Comparison of ENCODE assay signal across 21 mouse cellular contexts in genomic region chr16:4905591-4905990, GRCm38 (mm10). TPM values are rescaled to one million over a fixed set of nuclear protein-coding genes. Genes with fewer than 3 reads are reported as not detected.
A peak's percentile ranks its signal among the peaks of the same experiment; 100 is the strongest.
DNase-seq lines count a peak whose midpoint lies in the region; ATAC-seq and TF ChIP-seq lines count a peak whose summit lies in the region.
"Had no signal": no experiment of that assay in that cellular context is flagged by ENCODE, and none has a peak within 500 bp of the region (broad histone marks: within the 10 kb centered on the region; RNA-seq: fewer than 3 reads in every experiment).

No protein-coding gene starts in this region.

- H3K4me3 ChIP-seq in gastrocnemius, adult 2 months, result no peak overlapping the region
- H3K4me3 ChIP-seq in lung, embryonic 15.5 days, result no peak overlapping the region
- no peak overlapping the region for H3K4me3 ChIP-seq in embryonic facial prominence, embryonic 10.5 days
- no peak overlapping the region for H3K4me3 ChIP-seq in embryonic facial prominence, embryonic 12.5 days
- H3K4me3 ChIP-seq: forebrain, embryonic 15.5 days; hindbrain, embryonic 12.5 days had no signal

- H3K4me2 ChIP-seq in lung, embryonic 15.5 days, result no peak overlapping the region
- H3K4me2 ChIP-seq in embryonic facial prominence, embryonic 12.5 days (replicated peaks), result no peak overlapping the region
- H3K4me2 ChIP-seq: forebrain, embryonic 15.5 days; hindbrain, embryonic 12.5 days had no signal

- intact Hi-C loops in gastrocnemius, adult 2 months (cut with DNase I), result no loop called here

- H3K27me3 ChIP-seq in lung, embryonic 15.5 days, result no peaks in the 10 kb centered on the region
- H3K27me3 ChIP-seq in embryonic facial prominence, embryonic 10.5 days (replicated peaks; ENCODE audit: low read depth, poor library complexity, severe bottlenecking), result no peaks in the 10 kb centered on the region
- no peaks in the 10 kb centered on the region for H3K27me3 ChIP-seq in embryonic facial prominence, embryonic 12.5 days
- H3K27me3 ChIP-seq: CH12.LX; forebrain, embryonic 15.5 days; hindbrain, embryonic 12.5 days; Patski had no signal

- WGBS in lung, embryonic 15.5 days, result 43% methylated on average over 1 of the region's 1 CpGs
- 35% methylated on average over 1 of the region's 1 CpGs for WGBS in embryonic facial prominence, embryonic 10.5 days
- WGBS in embryonic facial prominence, embryonic 12.5 days, result 16% methylated on average over 1 of the region's 1 CpGs

- ATAC-seq in lung, embryonic 15.5 days (ENCODE audit: borderline replicate concordance, extremely low read depth, low FRiP score, low TSS enrichment), result no peak
- no peak for ATAC-seq in embryonic facial prominence, embryonic 12.5 days (ENCODE audit: insufficient number of reproducible peaks, insufficient read depth, low FRiP score, low TSS enrichment)
- ATAC-seq: activated CD4-positive, CD25-positive, alpha-beta regulatory T cell, adult 4 months; forebrain, embryonic 15.5 days; hindbrain, embryonic 16.5 days; inflammation-experienced regulatory T-cells, adult 6 months; Patski had no signal

- peak overlapping the region; percentile 81 for H3K27ac ChIP-seq in gastrocnemius, adult 2 months
- H3K27ac ChIP-seq in lung, embryonic 15.5 days, result peak overlapping the region; percentile 72
- H3K27ac ChIP-seq in embryonic facial prominence, embryonic 10.5 days (replicated peaks), result no peak overlapping the region
- 0 out of 2 replicates have a peak overlapping the region, but pooled peaks have one; percentile 60 for H3K27ac ChIP-seq in embryonic facial prominence, embryonic 12.5 days
- H3K27ac ChIP-seq: forebrain, embryonic 15.5 days; hindbrain, embryonic 12.5 days had no signal

- no peak overlapping the region for H3K9ac ChIP-seq in lung, embryonic 15.5 days
- H3K9ac ChIP-seq in embryonic facial prominence, embryonic 12.5 days, result no peak overlapping the region
- H3K9ac ChIP-seq: forebrain, embryonic 15.5 days; hindbrain, embryonic 12.5 days had no signal

- peaks cover 16% of the 10 kb centered on the region for H3K36me3 ChIP-seq in lung, embryonic 15.5 days
- peaks cover 24% of the 10 kb centered on the region for H3K36me3 ChIP-seq in embryonic facial prominence, embryonic 10.5 days (replicated peaks)
- peaks cover 17% of the 10 kb centered on the region for H3K36me3 ChIP-seq in embryonic facial prominence, embryonic 12.5 days

- H3K4me1 ChIP-seq in lung, embryonic 15.5 days, result peaks cover 34% of the 10 kb centered on the region; the same call in 1 of the 2 replicates
- H3K4me1 ChIP-seq in embryonic facial prominence, embryonic 10.5 days, result peaks cover 22% of the 10 kb centered on the region
- H3K4me1 ChIP-seq in embryonic facial prominence, embryonic 12.5 days, result peaks cover 14% of the 10 kb centered on the region

- DNase-seq in gastrocnemius, adult 2 months, result peak; percentile 38
- no peak for DNase-seq in gastrocnemius, postnatal 25 days
- DNase-seq in lung, postnatal 4 days, result no peak
- peak; percentile 46 for DNase-seq in embryonic facial prominence, embryonic 10.5 days (ENCODE audit: low spot score)
- no peak for DNase-seq in yolk sac, embryonic 10.5 days (ENCODE audit: low spot score)
- DNase-seq: adrenal gland, postnatal 14 days; cerebellum, adult 18-20 months; cerebellum, adult 9-11 months; cerebellum, postnatal 36 days; gastrocnemius, postnatal 14 days; heart, postnatal 10 days; heart, postnatal 4 days had no signal

- no peak for TF ChIP-seq CTCF in gastrocnemius, adult 2 months (IDR thresholded peaks at IDR 0.05)

- no peaks in the 10 kb centered on the region for H3K9me3 ChIP-seq in lung, embryonic 15.5 days
- no peaks in the 10 kb centered on the region for H3K9me3 ChIP-seq in embryonic facial prominence, embryonic 10.5 days
- no peaks in the 10 kb centered on the region for H3K9me3 ChIP-seq in embryonic facial prominence, embryonic 12.5 days
- H3K9me3 ChIP-seq: forebrain, embryonic 15.5 days; hindbrain, embryonic 12.5 days had no signal

RNA-seq across cellular contexts. Expression of gene Mgrn1, which starts 19.5 kb away (rescaled TPM):
- 10 to 100 TPM; 53.5 to 66.1 TPM for total RNA-seq in gastrocnemius, adult 2 months (2021)
- 10 to 100 TPM; 51.5 to 55.2 TPM for total RNA-seq in gastrocnemius, postnatal 25 days (2021)
- 88.1 and 93.0 TPM in 2 replicates for polyA plus RNA-seq in lung, embryonic 15.5 days (2015; fragmentation: Nextera tagmentation; extraction: Ambion mirVana)
- 64.9 and 72.0 TPM in 2 replicates for polyA plus RNA-seq in embryonic facial prominence, embryonic 10.5 days (2016; fragmentation: Nextera tagmentation; extraction: Ambion mirVana)
- 91.9 and 93.4 TPM in 2 replicates for polyA plus RNA-seq in embryonic facial prominence, embryonic 12.5 days (2016; fragmentation: Nextera tagmentation; extraction: Ambion mirVana)

RNA-seq across cellular contexts. Expression of gene Ubald1, which starts 25.5 kb away (rescaled TPM):
- 10 to 100 TPM; 30.3 to 44.8 TPM for total RNA-seq in gastrocnemius, adult 2 months (2021)
- total RNA-seq in gastrocnemius, postnatal 25 days (2021), result 10 to 100 TPM; 26.1 to 27.0 TPM
- polyA plus RNA-seq in lung, embryonic 15.5 days (2015; fragmentation: Nextera tagmentation; extraction: Ambion mirVana), result 35.7 TPM in 2 replicates
- 44.0 and 46.2 TPM in 2 replicates for polyA plus RNA-seq in embryonic facial prominence, embryonic 10.5 days (2016; fragmentation: Nextera tagmentation; extraction: Ambion mirVana)
- polyA plus RNA-seq in embryonic facial prominence, embryonic 12.5 days (2016; fragmentation: Nextera tagmentation; extraction: Ambion mirVana), result 31.2 and 32.7 TPM in 2 replicates

RNA-seq across cellular contexts. Expression of gene Nudt16l1, which starts 33.0 kb away (rescaled TPM):
- total RNA-seq in gastrocnemius, adult 2 months (2021), result 10 to 100 TPM; 10.5 to 13.7 TPM
- total RNA-seq in gastrocnemius, postnatal 25 days (2021), result 10 to 100 TPM; 11.2 to 18.2 TPM
- polyA plus RNA-seq in lung, embryonic 15.5 days (2015; fragmentation: Nextera tagmentation; extraction: Ambion mirVana), result 150 and 167 TPM in 2 replicates
- 139 and 151 TPM in 2 replicates for polyA plus RNA-seq in embryonic facial prominence, embryonic 10.5 days (2016; fragmentation: Nextera tagmentation; extraction: Ambion mirVana)
- polyA plus RNA-seq in embryonic facial prominence, embryonic 12.5 days (2016; fragmentation: Nextera tagmentation; extraction: Ambion mirVana), result 171 and 177 TPM in 2 replicates

RNA-seq across cellular contexts. Expression of gene Anks3, which starts 58.4 kb away (rescaled TPM):
- 10 to 100 TPM; 12.8 to 16.7 TPM for total RNA-seq in gastrocnemius, adult 2 months (2021)
- 10 to 100 TPM; 11.1 to 12.0 TPM for total RNA-seq in gastrocnemius, postnatal 25 days (2021)
- 54.1 and 56.2 TPM in 2 replicates for polyA plus RNA-seq in lung, embryonic 15.5 days (2015; fragmentation: Nextera tagmentation; extraction: Ambion mirVana)
- polyA plus RNA-seq in embryonic facial prominence, embryonic 10.5 days (2016; fragmentation: Nextera tagmentation; extraction: Ambion mirVana), result 45.3 and 45.8 TPM in 2 replicates
- polyA plus RNA-seq in embryonic facial prominence, embryonic 12.5 days (2016; fragmentation: Nextera tagmentation; extraction: Ambion mirVana), result 64.3 and 69.2 TPM in 2 replicates

Comparison
In these comparisons a context has a peak if more than half of its experiments do, and no peak if none do; other contexts are left out.
1. DNase-seq: peak in gastrocnemius, adult 2 months (single experiment) and embryonic facial prominence, embryonic 10.5 days (single experiment); none in gastrocnemius, postnatal 25 days (single experiment), lung, postnatal 4 days (0 of 2) and yolk sac, embryonic 10.5 days (single experiment).